Mouse (Mus musculus): Measurements from ENCODE around the gene Ppp1r8.

Gene Ppp1r8

GRCm38 (mm10) chr4:132842970-132843704 is at the start of gene Ppp1r8:
TSS of gene Ppp1r8 (minus strand) at chr4:132843169.
- DNase-seq (ENCODE audit: low read depth) = peak; percentile 94

GRCm38 (mm10) chr4:132884844-132885374 is 41.9 kb upstream of the Ppp1r8 start:
- peak; percentile 2 for DNase-seq (ENCODE audit: low read depth)

DNA sequence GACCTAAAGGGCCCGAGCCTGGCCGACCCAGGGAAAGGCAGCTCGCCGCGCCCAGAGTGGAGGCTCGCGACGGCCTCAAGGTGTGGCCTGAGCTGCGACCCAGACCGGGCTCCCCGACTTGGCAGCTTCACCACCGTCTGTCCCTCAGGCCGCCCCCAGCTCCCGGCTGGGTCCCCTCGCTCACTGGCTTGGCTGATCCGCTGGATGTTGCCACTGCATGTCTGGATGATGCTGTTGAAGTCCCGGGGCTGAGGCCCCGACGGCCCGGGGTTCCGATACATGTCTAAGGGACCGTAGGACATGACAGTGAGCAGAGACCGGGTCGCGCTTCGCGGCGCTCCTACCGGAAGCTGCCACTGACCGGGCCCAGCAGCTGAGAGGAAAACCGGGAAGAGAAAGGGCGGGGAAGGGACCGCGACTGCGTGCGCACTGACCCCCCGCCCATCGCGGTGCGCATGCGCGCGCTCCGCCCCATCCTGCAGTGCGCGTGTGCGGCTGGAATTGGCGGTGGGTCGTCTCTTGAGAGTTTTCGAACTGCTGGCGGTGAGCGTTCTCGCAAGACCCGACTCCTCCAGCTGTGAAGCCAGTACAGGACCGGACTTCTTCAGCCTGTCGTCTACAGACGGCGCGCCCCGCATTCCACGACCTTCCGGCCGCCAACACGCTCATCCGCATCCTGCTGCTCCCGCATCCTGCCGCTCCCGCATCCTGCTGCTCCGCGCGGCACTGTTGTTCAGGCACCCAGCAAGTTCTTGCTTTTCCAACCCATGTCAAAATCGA is 41.3 kb upstream of the Ppp1r8 start, which contains the start of gene Stx12:
Stx12 (minus strand) TSS at position 446 of the 780 bp plus-strand sequence.
- peak; percentile 94 for DNase-seq (ENCODE audit: low read depth)

DNA sequence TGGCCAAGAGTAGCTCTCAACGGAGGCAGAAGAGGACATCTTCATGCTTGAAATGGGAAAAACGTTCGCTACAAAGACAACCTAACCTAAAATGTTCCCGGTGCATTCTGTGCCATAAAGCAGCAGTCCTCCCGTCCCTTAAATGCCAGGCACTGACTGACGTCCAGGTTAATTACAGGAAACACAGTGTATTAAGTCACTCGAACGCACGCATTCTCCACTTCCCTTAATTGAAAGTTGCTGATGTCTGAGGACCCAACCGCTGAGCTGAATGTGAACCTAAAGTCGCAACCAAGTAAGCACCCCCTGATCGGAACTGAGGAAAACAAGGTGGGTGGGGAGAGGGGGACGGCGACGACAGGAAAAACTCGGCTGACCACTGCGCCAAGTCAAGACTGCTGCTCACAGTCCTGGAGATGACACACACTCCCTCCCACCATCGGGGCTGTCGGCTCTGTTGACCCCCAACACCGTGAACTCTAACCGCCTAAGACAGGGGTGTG is 40.6 kb upstream of the Ppp1r8 start:
- DNase-seq (ENCODE audit: low read depth) = peak; percentile 8

DNA sequence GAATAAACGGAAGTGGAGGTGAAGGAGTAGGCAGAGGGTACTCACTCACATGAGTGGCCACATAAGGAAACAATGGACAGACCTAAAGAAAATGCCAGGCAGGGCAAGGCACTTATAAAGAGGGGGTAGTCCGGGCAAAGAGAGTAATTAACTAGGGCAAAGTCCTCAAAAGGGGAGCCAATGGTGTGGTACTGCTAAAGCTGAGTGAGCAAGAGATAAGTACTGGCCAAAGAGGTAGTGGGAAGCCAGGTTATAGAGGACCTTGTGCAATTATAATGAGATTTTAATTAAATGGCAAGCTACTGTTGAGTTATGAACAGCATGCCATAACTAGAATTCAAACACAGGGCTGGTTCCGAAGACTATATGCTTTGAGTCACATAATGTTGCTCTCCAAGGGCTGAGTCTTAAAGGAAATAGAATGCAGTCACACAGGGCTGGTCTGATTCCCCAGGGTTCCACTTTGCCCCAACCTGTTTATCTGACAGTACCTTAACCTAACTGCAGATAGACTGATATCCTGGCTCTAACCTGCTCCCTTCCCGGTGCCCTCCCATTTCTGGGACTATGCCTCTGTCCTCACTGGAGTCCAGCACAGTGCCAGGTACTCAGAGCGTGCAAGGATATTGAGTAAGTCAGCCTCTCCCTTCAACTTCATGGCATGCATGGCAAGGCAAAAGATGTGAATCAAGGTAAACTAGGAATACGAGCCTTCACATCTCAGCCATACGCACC is 31.6 kb upstream of the Ppp1r8 start:
- no peak for DNase-seq (ENCODE audit: low read depth)

GRCm38 (mm10) chr4:132873481-132874362 is 30.8 kb upstream of the Ppp1r8 start:
- DNase-seq (ENCODE audit: low read depth) = no peak

GRCm38 (mm10) chr4:132871116-132871515 is 28.1 kb upstream of the Ppp1r8 start:
- no peak for DNase-seq (ENCODE audit: low read depth)

DNA sequence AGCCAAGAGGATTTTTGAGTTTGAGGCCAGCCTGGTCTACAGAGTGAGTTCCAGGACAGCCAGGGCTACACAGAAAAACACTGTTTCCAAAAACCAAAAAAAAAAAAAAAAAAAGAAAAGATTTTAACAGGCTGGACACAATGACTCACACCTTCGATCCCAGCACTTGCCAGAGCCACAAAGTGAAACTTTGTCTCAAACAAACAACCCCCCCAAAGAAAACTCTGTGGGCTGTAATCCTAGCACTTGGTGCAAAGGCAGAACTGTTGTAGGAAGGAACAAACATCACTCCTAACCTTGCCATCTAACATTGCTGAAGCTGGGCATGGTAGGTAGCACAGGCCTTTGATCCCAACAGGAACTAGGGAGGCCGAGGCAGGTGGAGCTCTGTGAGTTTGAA is 21.9 kb upstream of the Ppp1r8 start:
- peak; percentile 18 for DNase-seq (ENCODE audit: low read depth)

GRCm38 (mm10) chr4:132863012-132863411 is 20.0 kb upstream of the Ppp1r8 start:
- no peak for DNase-seq (ENCODE audit: low read depth)

- DNase-seq (ENCODE audit: low read depth) = no peak
Observed at GRCm38 (mm10) chr4:132860880-132861279, 17.9 kb upstream of the Ppp1r8 start.

DNA sequence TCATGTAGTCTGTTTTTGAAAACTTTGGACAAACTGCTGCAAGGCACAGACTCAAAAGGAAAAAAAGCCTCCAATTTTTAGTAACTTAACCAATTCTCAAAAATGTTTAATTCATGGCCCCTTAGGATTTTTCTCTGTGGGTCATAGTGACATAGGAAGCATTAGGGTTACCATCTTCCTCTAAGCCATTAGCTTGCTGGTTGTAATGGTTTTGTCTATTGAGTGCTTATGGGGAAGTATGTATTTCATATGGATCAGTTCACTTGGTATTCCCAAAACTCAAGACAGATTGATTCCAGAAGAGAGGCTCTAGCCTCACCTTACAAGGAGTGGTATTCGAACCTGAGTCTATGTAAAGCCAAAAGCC is 719 bp upstream of the Ppp1r8 start:
- DNase-seq (ENCODE audit: low read depth) = no peak

- DNase-seq (ENCODE audit: low read depth) = peak; percentile 22
Observed at GRCm38 (mm10) chr4:132842281-132842906, 575 bp downstream of the Ppp1r8 start.

DNA sequence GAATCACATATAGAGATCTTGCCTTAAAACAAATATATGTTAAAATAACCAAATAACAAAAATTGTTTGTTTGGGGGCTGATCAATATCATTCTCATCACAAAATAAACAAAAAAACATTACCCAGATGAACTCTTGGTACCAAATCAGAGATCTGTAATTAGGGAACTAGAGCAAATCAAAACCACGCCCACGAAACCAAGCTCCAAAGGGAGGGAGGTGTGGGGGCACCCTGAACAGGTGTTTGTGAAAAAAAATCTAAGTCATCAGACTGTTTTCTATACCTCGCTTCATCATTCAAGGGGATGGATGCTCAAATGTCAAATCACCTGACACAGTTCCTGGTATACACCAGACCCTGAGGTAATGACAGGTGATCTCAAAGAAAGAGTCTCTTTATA is 1.5 kb downstream of the Ppp1r8 start:
- DNase-seq (ENCODE audit: low read depth) = no peak

- DNase-seq (ENCODE audit: low read depth) = peak; percentile 70
Observed at GRCm38 (mm10) chr4:132823614-132824366, 19.2 kb downstream of the Ppp1r8 start.

- no peak for DNase-seq (ENCODE audit: low read depth)
Observed at GRCm38 (mm10) chr4:132818442-132818841, 24.5 kb downstream of the Ppp1r8 start.

DNA sequence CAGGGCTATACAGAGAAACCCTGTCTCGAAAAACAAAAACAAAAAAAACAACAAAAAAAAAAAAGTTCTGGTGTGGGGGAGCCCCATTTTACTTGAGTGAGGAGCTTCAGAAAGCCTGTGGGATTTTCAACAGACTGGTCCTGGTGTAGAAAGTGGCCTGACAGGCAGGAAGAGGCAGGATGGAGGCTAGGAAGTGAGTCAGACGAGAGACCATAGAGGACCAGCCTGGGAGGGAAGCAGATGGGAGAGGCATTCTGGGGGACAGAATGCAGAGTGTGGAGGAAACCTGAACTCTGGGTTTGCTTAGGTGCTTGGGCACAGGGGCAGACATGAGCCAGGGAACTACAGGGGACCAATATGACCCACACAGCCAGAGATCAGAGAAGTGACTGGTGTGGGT is 26.1 kb downstream of the Ppp1r8 start:
- no peak for DNase-seq (ENCODE audit: low read depth)

DNA sequence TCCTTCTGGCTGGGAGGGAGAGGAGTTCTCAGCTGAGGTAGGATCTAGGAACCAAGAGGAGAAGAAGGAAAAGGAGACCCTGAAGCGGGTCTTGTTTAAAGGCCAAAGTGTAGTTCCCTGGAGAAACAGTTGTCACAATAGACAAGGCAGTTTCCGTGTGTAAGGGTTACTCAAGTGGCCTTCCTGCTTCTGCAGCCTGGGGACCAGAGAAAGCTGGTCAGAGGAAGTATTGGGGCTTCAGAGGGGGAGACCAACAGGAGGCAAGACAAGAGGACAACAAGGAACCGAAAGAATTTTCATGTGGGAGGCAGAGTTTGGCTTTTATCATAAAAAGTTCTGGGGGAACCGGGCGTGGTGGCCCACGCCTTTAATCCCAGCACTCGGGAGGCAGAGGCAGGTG is 26.6 kb downstream of the Ppp1r8 start:
- DNase-seq (ENCODE audit: low read depth) = no peak

DNA sequence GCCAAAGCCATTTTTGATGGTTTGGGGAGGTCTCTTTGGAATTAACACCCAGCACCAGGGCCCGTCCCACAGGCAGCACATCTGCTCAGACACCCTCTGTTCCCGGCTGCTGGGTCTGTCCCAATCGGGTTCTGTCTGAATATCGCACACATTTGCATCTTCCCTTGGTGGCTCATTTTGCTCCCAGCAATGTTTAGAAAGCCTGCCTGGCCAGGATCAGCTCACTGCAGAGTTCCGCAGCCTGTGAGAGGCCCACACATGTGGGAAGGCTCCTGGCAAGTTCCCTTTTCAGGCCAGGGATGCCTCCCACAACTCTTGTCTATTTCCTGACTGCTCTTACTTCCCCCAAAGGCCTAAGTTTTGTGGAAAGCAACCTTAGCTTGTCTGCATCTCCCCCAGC is 33.3 kb downstream of the Ppp1r8 start:
- no peak for DNase-seq (ENCODE audit: low read depth)

DNA sequence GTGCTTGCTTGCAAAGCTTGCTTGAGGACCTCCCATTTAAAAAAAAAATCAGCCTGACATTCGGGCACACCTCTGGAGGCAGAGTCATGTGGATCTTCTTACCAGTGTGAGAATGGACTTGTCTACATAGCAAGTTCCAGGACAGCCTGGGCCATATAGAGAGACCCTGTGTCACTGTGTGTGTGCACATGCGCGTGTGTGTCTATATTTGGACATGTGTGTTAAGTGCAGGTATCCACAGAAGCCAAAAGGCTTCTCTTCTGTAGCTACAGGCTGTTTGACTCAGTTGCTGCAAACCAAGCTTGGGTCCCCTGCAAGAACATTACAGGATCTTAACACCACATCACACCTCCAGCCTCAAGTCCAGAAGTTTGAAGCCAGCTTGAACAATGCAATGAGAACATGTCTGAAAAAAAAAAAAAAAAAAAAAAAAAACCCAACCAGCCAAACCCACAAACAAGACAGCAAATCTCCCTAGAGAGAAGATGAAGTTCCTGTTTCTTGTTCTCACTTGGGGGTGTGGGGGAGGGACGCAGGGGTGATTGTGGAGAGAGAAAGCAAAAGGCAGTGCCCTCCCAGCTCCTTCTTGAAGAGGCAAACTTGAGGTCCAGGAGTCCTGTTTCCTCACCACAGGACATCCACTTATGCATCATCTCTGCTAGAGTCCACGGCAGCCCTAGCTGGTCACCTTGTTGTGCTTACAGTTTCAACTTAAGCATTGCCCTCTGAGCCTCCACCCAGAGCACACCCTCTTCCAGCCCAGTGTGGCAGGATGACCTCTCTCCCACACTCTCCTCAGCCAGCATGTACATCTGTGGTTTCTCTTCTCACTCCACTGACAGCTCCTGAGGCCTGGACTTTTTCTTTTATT is 35.0 kb downstream of the Ppp1r8 start:
- peak; percentile 7 for DNase-seq (ENCODE audit: low read depth)

Measured in NIH3T3 (cell line).